Mouse (Mus musculus) lung, postnatal 0 days (tissue): ENCODE data around the gene Cnn2.

ENCODE experiments used
- CTCF ChIP-seq: IDR thresholded peaks from 2 replicates; pipeline ENCODE4 v1.5.1; 2016; ENCODE audit warnings: antibody characterized with exemption, mild to moderate bottlenecking
- EP300 ChIP-seq: IDR thresholded peaks from 2 replicates; pipeline ENCODE4 v1.6.1; 2016; ENCODE audit warnings: antibody characterized with exemption, mild to moderate bottlenecking, control low read depth

GRCm38 (mm10) chr10:80016931-80017330 is 28.5 kb downstream of the Cnn2 start:
- TF ChIP-seq CTCF (no peak), EP300 (no peak)
